Comparison of ENCODE assay signal across 8 mouse cellular contexts in the genomic region with DNA sequence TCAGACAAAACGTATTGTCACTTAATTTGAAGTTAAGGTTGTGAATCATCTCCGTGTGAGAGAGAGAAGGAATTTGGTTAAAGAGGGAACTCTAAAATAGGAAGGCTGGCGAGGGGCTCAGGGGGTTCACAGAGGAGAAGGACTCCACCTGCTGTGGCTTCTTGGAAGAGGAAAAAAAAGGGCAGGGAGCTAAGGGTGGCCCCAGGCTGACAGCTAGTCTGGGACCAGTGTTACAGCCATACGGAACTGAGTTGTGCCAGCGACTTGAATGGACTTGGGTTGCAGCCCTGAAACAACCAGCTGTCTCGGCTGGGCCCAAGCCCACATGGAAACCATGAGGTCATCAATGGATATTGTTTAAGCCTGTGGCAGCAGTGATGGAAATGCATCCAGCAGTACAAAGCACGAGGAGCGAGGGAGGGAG. TPM values are rescaled to one million over a fixed set of nuclear protein-coding genes. Genes with fewer than 3 reads are reported as not detected.
DNase-seq lines count a peak whose midpoint lies in the region; ATAC-seq and TF ChIP-seq lines count a peak whose summit lies in the region.
"Had no signal": no experiment of that assay in that cellular context is flagged by ENCODE, and none has a peak within 500 bp of the region (broad histone marks: within the 10 kb centered on the region; RNA-seq: fewer than 3 reads in every experiment).

No protein-coding gene starts in this region.

- H3K27ac ChIP-seq in heart, embryonic 10.5 days: peak overlapping the region; percentile 97

- peaks cover 33% of the 10 kb centered on the region for H3K4me1 ChIP-seq in heart, embryonic 10.5 days

- no peaks in the 10 kb centered on the region for H3K9me3 ChIP-seq in heart, embryonic 10.5 days

- peak overlapping the region; percentile 95 for H3K4me3 ChIP-seq in C2C12 (ENCODE audit: insufficient read depth, poor library complexity, severe bottlenecking)
- H3K4me3 ChIP-seq in heart, embryonic 10.5 days: peak overlapping the region; percentile 99

- H3K79me3 ChIP-seq in C2C12 (ENCODE audit: low read depth): peaks cover 50% of the 10 kb centered on the region

- H3K36me3 ChIP-seq in C2C12 (ENCODE audit: control insufficient read depth, insufficient read depth): peaks cover 18% of the 10 kb centered on the region
- H3K36me3 ChIP-seq in heart, embryonic 10.5 days: peaks cover 12% of the 10 kb centered on the region

- peak overlapping the region; percentile 56 for H3ac ChIP-seq in C2C12 (ENCODE audit: control insufficient read depth, insufficient read length, low read depth)

- ATAC-seq in megakaryocyte, adult 5-6 weeks (ENCODE audit: poor library complexity, severe bottlenecking): peak; percentile 12; the same call in 1 of the 2 replicates

- no peaks in the 10 kb centered on the region for H3K27me3 ChIP-seq in C2C12 (ENCODE audit: control insufficient read depth, insufficient read depth, insufficient read length)
- no peaks in the 10 kb centered on the region for H3K27me3 ChIP-seq in heart, embryonic 10.5 days (ENCODE audit: insufficient read depth, poor library complexity, severe bottlenecking)

- DNase-seq in 3134 (ENCODE audit: extremely low read depth, insufficient read length, low spot score): peak; percentile 50
- DNase-seq in embryo, embryonic 9.5 days (ENCODE audit: extremely low spot score): peak; percentile 20
- no peak for DNase-seq in heart, embryonic 10.5 days (ENCODE audit: low spot score)
- peak; percentile 78 for DNase-seq in layer of hippocampus, adult 9-11 months
- no peak for DNase-seq in ovary, adult 18-20 months (ENCODE audit: low spot score)

- H3K79me2 ChIP-seq in C2C12 (ENCODE audit: control insufficient read depth, insufficient read depth): peaks cover 60% of the 10 kb centered on the region

- no peak for TF ChIP-seq CTCF in C2C12 (IDR thresholded peaks at IDR 0.05; ENCODE audit: control insufficient read depth, insufficient read depth, insufficient read length)

- WGBS in heart, embryonic 10.5 days: 17% methylated on average over 8 of the region's 8 CpGs

TF ChIP-seq in C2C12, 6 proteins besides CTCF, POLR2A, EP300 and RAD21:
- TF ChIP-seq MAX (IDR thresholded peaks at IDR 0.05) (no peak), FOSL1 (IDR thresholded peaks at IDR 0.05; ENCODE audit: insufficient read depth, low read length, poor library complexity, severe bottlenecking) (no peak), USF1 (IDR thresholded peaks at IDR 0.05; ENCODE audit: low read depth) (no peak), MYOD1 (IDR thresholded peaks at IDR 0.05; ENCODE audit: control insufficient read depth, insufficient read length, low read depth) (peak; percentile 43), CEBPB (IDR thresholded peaks at IDR 0.05; ENCODE audit: low read depth) (no peak), MYOG (IDR thresholded peaks at IDR 0.05; ENCODE audit: control insufficient read depth, extremely low read depth, insufficient read length) (no peak)

RNA-seq across cellular contexts. Expression of a gene that starts 1.0 kb away (rescaled TPM):
- 85.5 TPM for polyA plus RNA-seq in C2C12 (2012; fragmentation: generic; extraction: Trizol)
- 83.1 and 92.1 TPM in 2 replicates for polyA plus RNA-seq in heart, embryonic 10.5 days (2016; fragmentation: Nextera tagmentation; extraction: Ambion mirVana)
- 15.3 and 18.1 TPM in 2 replicates for total RNA-seq in megakaryocyte, adult 5-6 weeks (2015)
- total RNA-seq in megakaryocyte, adult 5-6 weeks (2017): 27.4 and 40.0 TPM in 2 replicates

RNA-seq across cellular contexts. Expression of a gene that starts 17.1 kb away (rescaled TPM):
- polyA plus RNA-seq in C2C12 (2012; fragmentation: generic; extraction: Trizol): 5.1 TPM
- polyA plus RNA-seq in heart, embryonic 10.5 days (2016; fragmentation: Nextera tagmentation; extraction: Ambion mirVana): 2.1 and 2.7 TPM in 2 replicates
- total RNA-seq in megakaryocyte, adult 5-6 weeks (2015): not detected in 2 replicates
- total RNA-seq in megakaryocyte, adult 5-6 weeks (2017): not detected in 2 replicates
- polyA plus RNA-seq: large intestine, adult 2 months had no signal

RNA-seq across cellular contexts. Expression of a gene that starts 17.2 kb away (rescaled TPM):
- polyA plus RNA-seq in C2C12 (2012; fragmentation: generic; extraction: Trizol): 152 TPM
- polyA plus RNA-seq in heart, embryonic 10.5 days (2016; fragmentation: Nextera tagmentation; extraction: Ambion mirVana): 235 and 306 TPM in 2 replicates
- total RNA-seq in megakaryocyte, adult 5-6 weeks (2015): 22.1 and 22.7 TPM in 2 replicates
- 118 and 137 TPM in 2 replicates for total RNA-seq in megakaryocyte, adult 5-6 weeks (2017)

RNA-seq across cellular contexts. Expression of a gene that starts 41.6 kb away (rescaled TPM):
- 96.1 TPM for polyA plus RNA-seq in C2C12 (2012; fragmentation: generic; extraction: Trizol)
- polyA plus RNA-seq in heart, embryonic 10.5 days (2016; fragmentation: Nextera tagmentation; extraction: Ambion mirVana): 94.9 and 97.0 TPM in 2 replicates
- total RNA-seq in megakaryocyte, adult 5-6 weeks (2015): 82.8 and 97.8 TPM in 2 replicates
- total RNA-seq in megakaryocyte, adult 5-6 weeks (2017): 50.0 and 54.8 TPM in 2 replicates

Comparison
In these comparisons a context has a peak if more than half of its experiments do, and no peak if none do; other contexts are left out.
1. DNase-seq: peak in 3134 (single experiment), embryo, embryonic 9.5 days (single experiment) and layer of hippocampus, adult 9-11 months (single experiment); none in heart, embryonic 10.5 days (single experiment) and ovary, adult 18-20 months (single experiment).